Mouse (Mus musculus) kidney, adult 9 months (tissue): ENCODE measurements around the gene Catip.

Experiments used
- DNase-seq: peaks from one replicate; pipeline ENCODE4 v3.0.0; 2022

Catip gene

GRCm38 (mm10) chr1:74344163-74344916 lies 17.6 kb upstream of the Catip start:
- DNase-seq, result no peak

GRCm38 (mm10) chr1:74351185-74351769 lies 10.6 kb upstream of the Catip start:
- DNase-seq, result no peak

GRCm38 (mm10) chr1:74352532-74353096 lies 9.3 kb upstream of the Catip start:
- no peak for DNase-seq

GRCm38 (mm10) chr1:74353453-74354229 lies 8.3 kb upstream of the Catip start:
- DNase-seq, result no peak

- no peak for DNase-seq
Observed at GRCm38 (mm10) chr1:74357531-74357930, 4.4 kb upstream of the Catip start.

- DNase-seq, result no peak
Observed at GRCm38 (mm10) chr1:74359952-74360517, 1.9 kb upstream of the Catip start.

GRCm38 (mm10) chr1:74362325-74363229 lies 669 bp downstream of the Catip start:
- no peak for DNase-seq

GRCm38 (mm10) chr1:74363437-74363836 lies 1.5 kb downstream of the Catip start:
- no peak for DNase-seq

- DNase-seq, result no peak
Observed at GRCm38 (mm10) chr1:74364270-74364669, 2.4 kb downstream of the Catip start.

GRCm38 (mm10) chr1:74367886-74368645 lies 6.2 kb downstream of the Catip start:
- DNase-seq, result no peak

GRCm38 (mm10) chr1:74370040-74370439 lies 8.1 kb downstream of the Catip start:
- no peak for DNase-seq

- no peak for DNase-seq
Observed at GRCm38 (mm10) chr1:74373372-74373771, 11.5 kb downstream of the Catip start.

- DNase-seq, result no peak
Observed at GRCm38 (mm10) chr1:74374980-74375379, 13.1 kb downstream of the Catip start, which contains the start of gene Slc11a1. Slc11a1 (plus strand) TSS chr1:74375195.

- DNase-seq, result no peak
Observed at GRCm38 (mm10) chr1:74375561-74375960, 13.7 kb downstream of the Catip start.

- DNase-seq, result no peak
Observed at GRCm38 (mm10) chr1:74376396-74376795, 14.5 kb downstream of the Catip start.

- no peak for DNase-seq
Observed at GRCm38 (mm10) chr1:74379058-74379504, 17.2 kb downstream of the Catip start.

- no peak for DNase-seq
Observed at GRCm38 (mm10) chr1:74380484-74380883, 18.6 kb downstream of the Catip start.

GRCm38 (mm10) chr1:74381588-74382021 lies 19.7 kb downstream of the Catip start:
- DNase-seq, result no peak

GRCm38 (mm10) chr1:74383385-74383784 lies 21.5 kb downstream of the Catip start:
- DNase-seq, result no peak

GRCm38 (mm10) chr1:74384525-74384924 lies 22.6 kb downstream of the Catip start:
- no peak for DNase-seq

GRCm38 (mm10) chr1:74385064-74385463 lies 23.2 kb downstream of the Catip start:
- DNase-seq, result no peak
